Mouse (Mus musculus) thymus, postnatal 36 days (tissue): ENCODE measurements around the gene Cdk4.
A peak's percentile ranks its signal among the peaks of the same experiment; 100 is the strongest.
"Not testable (repeated sequence)": the region's sequence is repeated elsewhere in the genome, so short reads cannot be mapped to it uniquely, and the experiment has no call there.

Experiments
- DNase-seq, 2 experiments: peaks; one replicate each; pipeline ENCODE4 v3.0.0; 2022; ENCODE audit warnings: mixed read lengths in 2 of 2

Cdk4 gene

GRCm38 (mm10) chr10:127058161-127058560, 5.2 kb upstream of the Cdk4 start:
- DNase-seq = peak; percentile 81 to 82

GRCm38 (mm10) chr10:127058708-127059107, 4.6 kb upstream of the Cdk4 start:
- no peak for DNase-seq

GRCm38 (mm10) chr10:127059174-127059967, 4.0 kb upstream of the Cdk4 start:
- peak in 1 of 2 experiments; percentile 58 for DNase-seq

- peak; percentile 83 to 90 for DNase-seq
Measured at GRCm38 (mm10) chr10:127059968-127060916, 3.1 kb upstream of the Cdk4 start, which contains the start of gene March9. TSS of gene March9 (minus strand) at chr10:127060184.

- DNase-seq = no peak
Measured at GRCm38 (mm10) chr10:127061085-127061484, 2.2 kb upstream of the Cdk4 start.

- no peak for DNase-seq
Measured at GRCm38 (mm10) chr10:127061513-127061912, 1.8 kb upstream of the Cdk4 start.

- not testable (repeated sequence) for DNase-seq
Measured at GRCm38 (mm10) chr10:127062101-127062500, 1.2 kb upstream of the Cdk4 start.

DNA sequence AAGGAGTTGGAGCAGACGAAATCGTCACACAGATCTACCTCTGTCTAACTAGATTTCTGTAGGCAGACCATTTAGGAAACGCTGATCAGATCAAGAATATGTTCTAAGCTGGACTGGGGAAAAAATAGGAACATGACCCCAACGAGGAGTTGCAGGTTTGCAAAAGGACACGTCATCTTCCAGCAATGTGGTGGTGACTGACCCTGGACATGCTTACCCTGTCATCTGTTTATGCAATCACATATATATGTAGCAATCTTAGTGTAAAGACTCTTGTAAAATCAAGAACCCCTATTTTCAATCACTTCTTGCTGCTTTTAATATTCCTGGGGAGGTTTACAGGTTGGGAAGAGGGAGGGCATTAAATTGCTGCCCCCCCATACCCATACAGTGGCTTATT, 831 bp upstream of the Cdk4 start:
- DNase-seq = no peak

DNA sequence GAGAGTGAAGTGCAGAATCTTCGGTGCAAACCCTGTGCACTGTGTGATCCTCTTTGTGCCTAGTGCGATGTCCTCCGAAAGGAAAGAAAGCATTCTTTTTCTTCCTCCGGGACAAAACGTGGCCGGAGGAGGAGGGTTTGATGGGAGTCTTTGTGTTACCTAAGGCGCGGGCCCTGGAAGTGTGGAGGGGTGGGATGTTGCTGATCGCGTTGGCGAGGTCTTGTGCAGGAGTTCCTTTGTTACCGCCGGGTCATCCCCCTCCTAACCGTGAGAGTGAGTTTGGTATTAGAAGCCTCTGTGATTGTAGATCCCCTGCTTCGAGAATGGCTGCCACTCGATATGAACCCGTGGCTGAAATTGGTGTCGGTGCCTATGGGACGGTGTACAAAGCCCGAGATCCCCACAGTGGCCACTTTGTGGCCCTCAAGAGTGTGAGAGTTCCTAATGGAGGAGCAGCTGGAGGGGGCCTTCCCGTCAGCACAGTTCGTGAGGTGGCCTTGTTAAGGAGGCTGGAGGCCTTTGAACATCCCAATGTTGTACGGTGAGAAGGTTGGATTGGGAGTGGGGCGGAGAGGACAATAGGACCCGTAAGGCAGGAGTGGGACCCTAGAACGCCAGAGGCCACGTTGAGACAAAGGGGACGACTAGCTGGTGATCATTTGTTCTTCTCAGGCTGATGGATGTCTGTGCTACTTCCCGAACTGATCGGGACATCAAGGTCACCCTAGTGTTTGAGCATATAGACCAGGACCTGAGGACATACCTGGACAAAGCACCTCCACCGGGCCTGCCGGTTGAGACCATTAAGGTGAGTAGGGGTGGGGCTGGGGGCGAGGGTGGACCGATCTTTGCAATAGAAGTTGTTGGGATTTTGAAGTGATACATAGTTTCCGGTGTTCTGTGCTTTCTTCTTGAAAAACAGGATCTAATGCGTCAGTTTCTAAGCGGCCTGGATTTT, 858 bp downstream of the Cdk4 start:
- DNase-seq = peak; percentile 35 to 49

- DNase-seq = no peak
Measured at GRCm38 (mm10) chr10:127065981-127066380, 2.6 kb downstream of the Cdk4 start.

DNA sequence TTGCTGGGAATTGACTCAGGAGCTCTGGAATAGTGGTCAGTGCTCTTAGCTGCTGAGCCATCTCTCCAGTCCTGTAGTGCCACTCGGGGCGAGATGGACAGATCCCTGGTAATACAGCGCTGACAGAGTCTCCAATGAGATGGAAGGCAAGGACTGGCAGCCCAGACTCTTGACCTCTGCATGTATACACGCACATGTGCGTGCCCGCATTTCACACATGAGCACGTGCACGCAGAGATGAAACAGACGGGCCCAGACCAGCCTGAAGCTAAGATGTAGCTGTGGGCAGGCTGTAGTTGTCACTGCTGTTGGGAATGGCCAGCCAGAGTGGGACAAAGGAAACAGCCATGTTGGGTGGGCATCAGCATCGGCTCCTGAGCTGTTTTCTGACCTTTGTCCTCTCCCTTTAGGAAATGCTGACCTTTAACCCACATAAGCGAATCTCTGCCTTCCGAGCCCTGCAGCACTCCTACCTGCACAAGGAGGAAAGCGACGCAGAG, 3.2 kb downstream of the Cdk4 start:
- DNase-seq = no peak

- DNase-seq = no peak
Measured at GRCm38 (mm10) chr10:127068360-127069038, 5.2 kb downstream of the Cdk4 start.

DNA sequence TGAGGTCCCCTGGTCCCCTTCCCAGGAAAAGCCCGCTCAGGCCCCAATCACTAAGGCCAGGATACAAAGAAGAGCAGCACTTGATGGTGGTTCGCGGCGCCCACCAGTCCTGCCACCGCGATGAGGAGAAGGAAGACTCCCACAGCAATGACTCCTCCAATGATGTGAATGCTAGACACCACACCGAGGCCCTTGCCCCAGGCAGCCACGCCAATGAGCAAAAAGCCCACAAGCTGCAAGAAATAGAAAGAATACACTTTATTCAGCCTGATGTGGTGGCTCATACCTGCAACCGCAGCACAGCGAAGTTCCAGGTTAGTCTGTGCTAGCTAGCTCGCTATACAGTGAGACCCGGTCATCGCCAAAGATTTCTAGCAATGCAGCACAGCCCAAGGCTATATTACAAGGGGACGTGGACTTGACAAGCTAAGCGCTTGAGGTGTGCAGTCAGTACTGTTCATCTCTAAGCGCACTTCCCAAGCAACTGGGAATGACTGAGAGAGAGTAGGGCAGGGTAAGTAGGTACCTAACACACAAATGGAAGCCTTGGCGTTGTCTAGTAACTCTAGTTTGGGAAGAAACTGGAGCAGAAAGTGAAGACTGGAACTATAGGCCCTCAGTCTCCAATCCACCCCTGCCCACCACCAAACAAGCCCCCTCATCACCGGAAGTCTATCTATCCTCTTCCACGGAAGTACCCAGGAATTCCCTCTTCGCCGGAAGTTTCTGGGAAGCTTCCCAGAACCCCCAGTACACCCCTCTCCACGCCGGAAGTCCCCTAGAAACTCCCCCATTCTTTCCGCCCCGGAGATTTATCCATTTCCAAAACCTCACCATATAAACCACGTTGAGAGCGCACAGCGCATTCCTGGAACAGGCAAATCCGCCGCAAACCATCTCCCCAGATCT, 6.2 kb downstream of the Cdk4 start:
- no peak for DNase-seq

DNA sequence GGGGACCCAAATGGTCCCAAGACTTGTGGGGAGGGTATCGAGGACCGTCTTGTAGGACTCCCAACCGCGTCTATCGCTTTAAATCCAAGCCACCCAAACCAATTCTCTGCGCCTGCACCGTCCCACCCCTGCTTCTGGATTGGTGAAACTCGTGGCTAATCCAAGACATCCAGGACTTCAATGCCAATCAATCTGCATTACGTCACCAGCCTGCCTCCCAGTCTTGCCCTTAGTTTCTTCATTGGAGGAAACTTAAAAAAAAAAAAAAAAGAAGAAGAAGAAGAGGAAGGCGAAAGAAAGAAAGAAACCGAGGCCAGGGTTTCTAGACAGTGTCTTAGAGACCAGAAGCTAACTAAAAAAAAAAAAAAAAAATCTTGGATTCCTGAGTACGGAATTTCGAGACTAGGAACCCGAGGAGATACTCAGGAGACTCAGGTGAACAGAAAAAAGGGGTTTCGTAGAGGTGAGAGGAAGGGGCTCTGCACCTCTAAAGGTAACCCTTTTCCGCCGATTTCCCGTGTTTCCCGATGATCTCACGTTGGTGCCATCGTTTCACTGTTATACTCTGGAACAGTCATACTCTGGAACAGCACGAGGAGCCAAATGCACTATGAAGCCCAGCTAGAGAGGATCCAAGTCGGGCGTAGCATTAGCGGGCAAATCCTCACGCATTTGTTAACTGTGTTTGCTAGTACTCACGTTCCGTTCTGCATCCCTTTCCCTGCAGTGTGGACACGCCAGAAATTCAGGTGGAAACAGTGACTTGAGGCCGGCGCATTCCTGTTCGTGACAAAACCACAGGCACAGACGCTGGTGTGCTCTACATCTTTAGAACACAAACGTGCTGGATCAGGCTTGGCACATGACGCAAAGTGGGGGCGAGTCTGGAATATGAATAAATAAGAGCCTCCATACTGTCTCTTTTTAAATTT, 7.1 kb downstream of the Cdk4 start, which contains the start of gene Tspan31:
Gene Tspan31 (minus strand): TSS at position 75 of the 932 bp plus-strand sequence.
- peak in 1 of 2 experiments; percentile 52 for DNase-seq

GRCm38 (mm10) chr10:127071203-127071602, 7.9 kb downstream of the Cdk4 start:
- DNase-seq = no peak

GRCm38 (mm10) chr10:127072270-127072669, 8.9 kb downstream of the Cdk4 start:
- DNase-seq = not testable (repeated sequence)

DNA sequence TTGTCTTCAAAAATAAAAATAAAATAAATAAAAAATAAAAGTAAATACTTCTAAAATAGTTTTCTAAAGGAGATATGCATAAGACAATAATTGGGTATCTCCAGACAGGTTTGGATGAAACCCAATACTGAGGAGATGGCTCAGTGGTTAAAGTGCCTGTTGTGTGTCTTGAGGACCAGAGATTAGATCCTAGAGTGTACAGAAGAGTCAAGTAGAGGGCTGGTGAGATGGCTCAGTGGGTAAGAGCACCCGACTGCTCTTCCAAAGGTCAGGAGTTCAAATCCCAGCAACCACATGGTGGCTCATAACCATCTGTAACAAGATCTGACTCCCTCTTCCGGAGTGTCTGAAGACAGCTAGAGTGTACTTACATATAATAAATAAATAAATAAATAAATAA, 9.6 kb downstream of the Cdk4 start:
- DNase-seq = not testable (repeated sequence)

GRCm38 (mm10) chr10:127073981-127074380, 10.6 kb downstream of the Cdk4 start:
- DNase-seq = no peak

DNA sequence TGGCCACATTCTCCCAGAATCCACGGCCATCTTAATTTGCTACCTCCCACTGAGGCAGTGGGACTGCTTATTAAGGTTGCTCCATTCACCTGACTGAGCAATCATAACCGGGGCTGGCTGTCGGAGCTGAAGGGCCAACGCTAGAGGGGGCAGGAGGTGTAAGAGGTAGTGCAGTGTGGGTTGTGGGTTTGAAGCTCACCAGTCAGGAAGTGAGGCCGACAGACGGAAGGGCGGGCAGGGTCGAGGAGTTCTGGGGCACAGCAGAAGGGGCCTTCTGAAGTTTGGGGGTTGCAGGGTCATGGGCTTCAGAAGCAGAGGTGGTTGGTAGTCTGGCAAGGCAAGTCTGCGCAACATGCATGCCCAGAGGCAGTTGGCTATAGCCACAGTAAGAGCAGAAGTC, 11.7 kb downstream of the Cdk4 start, which contains the start of gene Agap2:
Gene Agap2 (plus strand): TSS at position 205 of the 400 bp plus-strand sequence.
- DNase-seq = peak; percentile 88 to 90
